In genomic region chr10:39615531-39616229, GRCm38 (mm10) we compare ENCODE assay signal across 13 mouse cellular contexts. TPM values are rescaled to one million over a fixed set of nuclear protein-coding genes. Genes with fewer than 3 reads are reported as not detected.
DNase-seq lines count a peak whose midpoint lies in the region; ATAC-seq and TF ChIP-seq lines count a peak whose summit lies in the region.
"Had no signal": no experiment of that assay in that cellular context is flagged by ENCODE, and none has a peak within 500 bp of the region (broad histone marks: within the 10 kb centered on the region; RNA-seq: fewer than 3 reads in every experiment).

No protein-coding gene starts in this region.

- TF ChIP-seq CTCF in lung, adult 2 months (IDR thresholded peaks at IDR 0.05; ENCODE audit: insufficient read depth, low read length): no peak
- TF ChIP-seq CTCF in heart, postnatal 0 days (IDR thresholded peaks at IDR 0.05; ENCODE audit: low read depth): no peak
- no peak for TF ChIP-seq CTCF in liver, postnatal 0 days (IDR thresholded peaks at IDR 0.05; ENCODE audit: low read depth)

- H3K4me2 ChIP-seq in heart, embryonic 11.5 days: peak overlapping the region; percentile 75
- H3K4me2 ChIP-seq in lung, embryonic 15.5 days: peak overlapping the region; percentile 66
- peak overlapping the region; percentile 62 for H3K4me2 ChIP-seq in heart, postnatal 0 days (ENCODE audit: low read depth, low read length)
- H3K4me2 ChIP-seq in stomach, embryonic 14.5 days (replicated peaks; ENCODE audit: low read depth, low read length): peak overlapping the region; percentile 54; the same call in 1 of the 2 replicates
- H3K4me2 ChIP-seq in liver, postnatal 0 days (ENCODE audit: low read depth, low read length): no peak overlapping the region
- H3K4me2 ChIP-seq: forebrain, embryonic 12.5 days had no signal

- ATAC-seq in heart, embryonic 11.5 days (replicated peaks; ENCODE audit: insufficient number of reproducible peaks, low FRiP score, low TSS enrichment): no peak
- no peak for ATAC-seq in lung, embryonic 15.5 days (ENCODE audit: borderline replicate concordance, extremely low read depth, low FRiP score, low TSS enrichment)
- no peak for ATAC-seq in heart, postnatal 0 days (ENCODE audit: insufficient read depth, low read depth)
- ATAC-seq in stomach, embryonic 14.5 days (ENCODE audit: insufficient number of reproducible peaks, insufficient read depth, low FRiP score, low read depth): no peak
- no peak for ATAC-seq in liver, postnatal 0 days
- no peak for ATAC-seq in megakaryocyte-erythroid progenitor cell, adult 5-6 weeks (replicated peaks; ENCODE audit: low FRiP score, low TSS enrichment, poor library complexity, severe bottlenecking)

- no peak overlapping the region for H3K4me3 ChIP-seq in heart, embryonic 11.5 days (ENCODE audit: low read depth, low read length)
- no peak overlapping the region for H3K4me3 ChIP-seq in lung, embryonic 15.5 days
- no peak overlapping the region for H3K4me3 ChIP-seq in lung, adult 2 months (replicated peaks; ENCODE audit: extremely low read depth, low read depth, low read length)
- peak overlapping the region; percentile 47; the same call in 1 of the 2 replicates for H3K4me3 ChIP-seq in heart, postnatal 0 days (ENCODE audit: low read depth, low read length)
- no peak overlapping the region for H3K4me3 ChIP-seq in stomach, embryonic 14.5 days (ENCODE audit: low read depth, low read length)
- H3K4me3 ChIP-seq in liver, postnatal 0 days (ENCODE audit: low read depth, low read length): no peak overlapping the region
- H3K4me3 ChIP-seq: forebrain, embryonic 12.5 days; left cerebral cortex, adult 2 months had no signal

- 79% methylated on average over 12 of the region's 12 CpGs for WGBS in heart, embryonic 11.5 days (ENCODE audit: insufficient replicate concordance)
- 70% methylated on average over 12 of the region's 12 CpGs for WGBS in lung, embryonic 15.5 days
- WGBS in lung, adult 2 months: 79% methylated on average over 12 of the region's 12 CpGs
- 77% methylated on average over 12 of the region's 12 CpGs for WGBS in heart, postnatal 0 days
- 76% methylated on average over 12 of the region's 12 CpGs for WGBS in stomach, embryonic 14.5 days
- 70% methylated on average over 12 of the region's 12 CpGs for WGBS in liver, postnatal 0 days (ENCODE audit: insufficient replicate concordance)

- peak overlapping the region; percentile 93 for H3K27ac ChIP-seq in heart, embryonic 11.5 days (ENCODE audit: low read depth, low read length)
- peak overlapping the region; percentile 99 for H3K27ac ChIP-seq in lung, embryonic 15.5 days
- peak overlapping the region; percentile 88 for H3K27ac ChIP-seq in heart, postnatal 0 days (ENCODE audit: low read depth)
- peak overlapping the region; percentile 98 for H3K27ac ChIP-seq in stomach, embryonic 14.5 days (ENCODE audit: low read length)
- no peak overlapping the region for H3K27ac ChIP-seq in liver, postnatal 0 days (ENCODE audit: low read depth)
- H3K27ac ChIP-seq: forebrain, embryonic 12.5 days; left cerebral cortex, adult 2 months; macrophage had no signal

- H3K9me3 ChIP-seq in heart, embryonic 11.5 days (replicated peaks; ENCODE audit: control insufficient read depth, low read length): no peaks in the 10 kb centered on the region
- H3K9me3 ChIP-seq in lung, embryonic 15.5 days: no peaks in the 10 kb centered on the region
- H3K9me3 ChIP-seq in heart, postnatal 0 days (replicated peaks; ENCODE audit: control insufficient read depth, low read length): no peaks in the 10 kb centered on the region
- H3K9me3 ChIP-seq in stomach, embryonic 14.5 days (ENCODE audit: control insufficient read depth, low read depth, low read length): no peaks in the 10 kb centered on the region
- no peaks in the 10 kb centered on the region for H3K9me3 ChIP-seq in liver, postnatal 0 days (ENCODE audit: low read length)
- H3K9me3 ChIP-seq: forebrain, embryonic 12.5 days had no signal

- peak overlapping the region; percentile 49; the same call in 1 of the 2 replicates for H3K9ac ChIP-seq in heart, embryonic 11.5 days (ENCODE audit: low read depth, low read length)
- H3K9ac ChIP-seq in lung, embryonic 15.5 days: no peak overlapping the region; the same call in 1 of the 2 replicates
- 0 out of 2 replicates have a peak overlapping the region, but pooled peaks have one; percentile 59 for H3K9ac ChIP-seq in heart, postnatal 0 days (replicated peaks; ENCODE audit: low read depth, low read length)
- 0 out of 2 replicates have a peak overlapping the region, but pooled peaks have one; percentile 21 for H3K9ac ChIP-seq in stomach, embryonic 14.5 days (replicated peaks; ENCODE audit: low read depth, low read length)
- H3K9ac ChIP-seq in liver, postnatal 0 days (replicated peaks): no peak overlapping the region
- H3K9ac ChIP-seq: forebrain, embryonic 12.5 days had no signal

- H3K27me3 ChIP-seq in heart, embryonic 11.5 days (ENCODE audit: control insufficient read depth, insufficient read depth, low read length): no peaks in the 10 kb centered on the region
- H3K27me3 ChIP-seq in lung, embryonic 15.5 days: no peaks in the 10 kb centered on the region
- H3K27me3 ChIP-seq in heart, postnatal 0 days (ENCODE audit: control insufficient read depth, insufficient read depth, low read length): no peaks in the 10 kb centered on the region
- no peaks in the 10 kb centered on the region for H3K27me3 ChIP-seq in stomach, embryonic 14.5 days (ENCODE audit: control insufficient read depth, insufficient read depth, low read length)
- no peaks in the 10 kb centered on the region for H3K27me3 ChIP-seq in liver, postnatal 0 days (ENCODE audit: insufficient read depth, low read length)
- H3K27me3 ChIP-seq: forebrain, embryonic 12.5 days had no signal

- peaks cover 8% of the 10 kb centered on the region for H3K36me3 ChIP-seq in heart, embryonic 11.5 days (ENCODE audit: control insufficient read depth, insufficient read depth, low read length)
- no peaks in the 10 kb centered on the region; the same call in 1 of the 2 replicates for H3K36me3 ChIP-seq in lung, embryonic 15.5 days
- peaks cover 10% of the 10 kb centered on the region; the same call in 1 of the 2 replicates for H3K36me3 ChIP-seq in heart, postnatal 0 days (replicated peaks; ENCODE audit: control insufficient read depth, insufficient read depth, low read length)
- no peaks in the 10 kb centered on the region; the same call in 1 of the 2 replicates for H3K36me3 ChIP-seq in stomach, embryonic 14.5 days (ENCODE audit: control insufficient read depth, insufficient read depth, low read length)
- 0 out of 2 replicates have a peak, but pooled peaks cover 2% of the 10 kb centered on the region for H3K36me3 ChIP-seq in liver, postnatal 0 days (replicated peaks; ENCODE audit: insufficient read depth, low read length)
- H3K36me3 ChIP-seq: forebrain, embryonic 12.5 days had no signal

- no peak for DNase-seq in heart, adult 18-20 months
- no peak for DNase-seq in lung, adult 2 months
- DNase-seq in heart, postnatal 0 days (ENCODE audit: low spot score): no peak
- no peak for DNase-seq in liver, postnatal 0 days
- DNase-seq: adrenal gland, adult 8-10 months; B cell, adult 2 months had no signal

- TF ChIP-seq EP300 in heart, postnatal 0 days (IDR thresholded peaks at IDR 0.05; ENCODE audit: low read depth): no peak
- TF ChIP-seq EP300 in liver, postnatal 0 days (IDR thresholded peaks at IDR 0.05; ENCODE audit: low read depth): no peak

- H3K4me1 ChIP-seq in heart, embryonic 11.5 days (ENCODE audit: control insufficient read depth, insufficient read depth, low read length): peaks cover 11% of the 10 kb centered on the region
- H3K4me1 ChIP-seq in lung, embryonic 15.5 days: peaks cover 49% of the 10 kb centered on the region
- peaks cover 9% of the 10 kb centered on the region; the same call in 1 of the 2 replicates for H3K4me1 ChIP-seq in lung, adult 2 months (ENCODE audit: control insufficient read depth, insufficient read depth, low read length)
- peaks cover 21% of the 10 kb centered on the region for H3K4me1 ChIP-seq in heart, postnatal 0 days (ENCODE audit: control insufficient read depth, insufficient read depth)
- peaks cover 29% of the 10 kb centered on the region for H3K4me1 ChIP-seq in stomach, embryonic 14.5 days (ENCODE audit: control insufficient read depth, insufficient read depth, low read length)
- H3K4me1 ChIP-seq in liver, postnatal 0 days (ENCODE audit: insufficient read depth): peaks cover 7% of the 10 kb centered on the region; the same call in 1 of the 2 replicates

- TF ChIP-seq POLR2A in lung, adult 2 months (IDR thresholded peaks at IDR 0.05; ENCODE audit: borderline replicate concordance, extremely low read depth, low read depth, low read length): no peak

RNA-seq across cellular contexts. Expression of gene Traf3ip2, which starts 2.9 kb away (rescaled TPM):
- polyA plus RNA-seq in heart, embryonic 11.5 days (2014; fragmentation: Nextera tagmentation; extraction: Ambion mirVana): 11.6 and 12.9 TPM in 2 replicates
- total RNA-seq in heart, adult 18-20 months (2021): 1 to 10 TPM; 4.7 to 5.4 TPM
- polyA plus RNA-seq in lung, embryonic 15.5 days (2015; fragmentation: Nextera tagmentation; extraction: Ambion mirVana): 30.1 and 33.5 TPM in 2 replicates
- 20.0 and 23.2 TPM in 2 replicates for polyA plus RNA-seq in lung, adult 2 months (2012; rRNA removed)
- total RNA-seq in heart, postnatal 0 days (2014; rRNA removed; ENCODE audit: low replicate concordance): 6.4 and 9.9 TPM in 2 replicates
- polyA plus RNA-seq in heart, postnatal 0 days (2015; fragmentation: Nextera tagmentation; extraction: Ambion mirVana): 6.3 and 6.4 TPM in 2 replicates
- polyA plus RNA-seq in stomach, embryonic 14.5 days (2014; fragmentation: Nextera tagmentation; extraction: Ambion mirVana): 30.2 and 32.6 TPM in 2 replicates
- 2.3 TPM in 2 replicates for polyA plus RNA-seq in liver, postnatal 0 days (2015; fragmentation: Nextera tagmentation; extraction: Ambion mirVana)
- total RNA-seq in megakaryocyte-erythroid progenitor cell, adult 5-6 weeks (2014; fragmentation: Nextera tagmentation): 1.9 and 4.2 TPM in 2 replicates
- total RNA-seq in megakaryocyte-erythroid progenitor cell, adult 5-6 weeks (2017): 0.42 and 0.80 TPM in 2 replicates

Comparison
In these comparisons a context has a peak if more than half of its experiments do, and no peak if none do; other contexts are left out.
1. H3K9ac ChIP-seq: peak in heart, embryonic 11.5 days (single experiment), heart, postnatal 0 days (single experiment) and stomach, embryonic 14.5 days (single experiment); none in lung, embryonic 15.5 days (single experiment) and liver, postnatal 0 days (single experiment).